Mouse (Mus musculus): ENCODE results near the gene Kcnb1. TPM values are rescaled to one million over a fixed set of nuclear protein-coding genes. Genes with fewer than 3 reads are reported as not detected.

Kcnb1 gene
- polyA plus RNA-seq, 1 experiment = not detected

DNA sequence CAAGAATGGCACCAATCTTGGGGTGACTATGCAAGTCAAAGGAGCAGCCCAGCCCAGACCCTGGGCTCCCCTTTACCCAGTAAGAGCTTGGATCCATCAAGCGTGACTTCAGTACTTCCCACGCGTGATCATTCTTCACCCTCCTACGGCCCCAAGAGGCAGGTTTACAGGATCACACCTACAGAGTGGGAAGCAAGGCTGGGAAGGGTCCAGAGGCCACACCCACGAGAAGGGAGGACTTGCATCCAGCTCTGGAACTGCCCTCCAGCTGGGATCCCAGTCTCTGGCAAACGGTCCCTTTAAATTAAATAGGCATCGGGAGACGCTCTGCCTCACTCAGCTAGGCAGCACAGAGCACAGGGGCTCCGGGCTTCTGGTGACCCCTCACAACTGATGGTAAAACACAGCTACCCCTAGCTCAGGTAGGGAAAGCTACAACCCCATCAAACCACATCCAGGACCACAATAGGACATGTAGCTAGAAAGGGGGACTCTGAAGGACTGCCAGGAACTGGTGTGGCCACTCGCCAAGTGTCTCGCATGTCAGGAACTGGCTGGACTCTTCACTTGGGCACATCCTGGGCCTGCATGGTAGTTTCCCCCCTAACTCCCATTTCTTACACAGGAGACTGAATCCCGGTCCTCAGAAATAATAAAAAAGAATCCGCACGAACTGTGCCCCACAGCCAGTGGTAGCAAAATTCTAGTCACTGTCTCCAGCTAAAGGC, 8.1 kb downstream of the Kcnb1 start:
- no peaks in the 10 kb centered on the region for H3K79me2 ChIP-seq (ENCODE audit: control insufficient read depth, insufficient read depth)
- H3K79me3 ChIP-seq (ENCODE audit: low read depth) = no peaks in the 10 kb centered on the region
- H3K27me3 ChIP-seq (ENCODE audit: control insufficient read depth, insufficient read depth, insufficient read length) = peaks cover 37% of the 10 kb centered on the region
- no peak overlapping the region for H3K4me3 ChIP-seq (ENCODE audit: insufficient read depth, poor library complexity, severe bottlenecking)
- H3ac ChIP-seq (ENCODE audit: control insufficient read depth, insufficient read length, low read depth) = no peak overlapping the region
- TF ChIP-seq FOSL1 (IDR thresholded peaks at IDR 0.05; ENCODE audit: insufficient read depth, low read length, poor library complexity, severe bottlenecking) (no peak), MYOD1 (IDR thresholded peaks at IDR 0.05; ENCODE audit: control insufficient read depth, insufficient read length, low read depth) (no peak), CEBPB (IDR thresholded peaks at IDR 0.05; ENCODE audit: low read depth) (no peak), USF1 (IDR thresholded peaks at IDR 0.05; ENCODE audit: low read depth) (no peak), CTCF (IDR thresholded peaks at IDR 0.05; ENCODE audit: control insufficient read depth, insufficient read depth, insufficient read length) (no peak)
- H3K36me3 ChIP-seq (ENCODE audit: control insufficient read depth, insufficient read depth) = no peaks in the 10 kb centered on the region

DNA sequence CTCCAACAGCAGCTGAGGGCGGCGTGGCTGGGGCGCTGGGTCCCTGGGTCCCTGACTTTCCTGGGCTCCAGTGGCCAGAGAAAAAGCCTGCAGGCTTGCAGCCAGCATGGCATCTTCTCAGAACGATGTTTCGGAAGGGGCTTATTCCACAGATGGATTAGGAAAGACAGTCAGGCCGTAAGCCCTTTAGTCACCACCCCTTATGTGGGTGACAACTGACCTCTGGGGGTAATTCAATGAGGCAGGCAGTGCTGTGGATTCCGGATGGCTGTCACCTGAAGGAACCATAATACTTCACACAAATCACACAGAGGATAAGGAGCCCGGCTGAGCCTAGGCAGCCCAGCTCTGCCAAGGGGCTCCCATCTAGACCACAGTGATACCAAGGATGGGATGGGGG, 8.9 kb downstream of the Kcnb1 start:
- peaks cover 40% of the 10 kb centered on the region for H3K27me3 ChIP-seq (ENCODE audit: control insufficient read depth, insufficient read depth, insufficient read length)

DNA sequence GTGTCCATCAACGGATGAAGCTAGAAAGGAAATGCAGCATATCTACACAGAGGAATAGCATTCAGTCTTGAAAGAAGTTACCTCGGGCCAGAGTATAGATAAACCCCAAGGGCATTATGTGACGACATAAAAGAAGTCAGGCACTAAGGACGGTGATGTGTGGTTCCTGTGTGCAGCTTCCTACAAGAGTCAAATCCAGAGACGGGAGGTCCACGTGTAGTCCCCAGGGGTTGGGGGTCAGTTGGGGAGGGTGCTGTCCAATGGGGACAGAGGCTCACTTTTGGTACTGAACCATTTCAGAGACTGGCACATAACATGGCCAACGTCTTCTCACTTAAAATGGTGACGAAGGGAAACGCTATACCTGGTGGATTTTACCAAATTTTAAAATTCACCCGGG, 10.7 kb downstream of the Kcnb1 start:
- TF ChIP-seq CEBPB (IDR thresholded peaks at IDR 0.05; ENCODE audit: low read depth) = no peak
- TF ChIP-seq MYOG (IDR thresholded peaks at IDR 0.05; ENCODE audit: control insufficient read depth, extremely low read depth, insufficient read length) = no peak
- no peak for TF ChIP-seq MYOD1 (IDR thresholded peaks at IDR 0.05; ENCODE audit: control insufficient read depth, insufficient read length, low read depth)
- no peak for TF ChIP-seq USF1 (IDR thresholded peaks at IDR 0.05; ENCODE audit: low read depth)
- TF ChIP-seq CTCF (IDR thresholded peaks at IDR 0.05; ENCODE audit: control insufficient read depth, insufficient read depth, insufficient read length) = no peak
- TF ChIP-seq FOSL1 (IDR thresholded peaks at IDR 0.05; ENCODE audit: insufficient read depth, low read length, poor library complexity, severe bottlenecking) = no peak
- no peak for TF ChIP-seq MAX (IDR thresholded peaks at IDR 0.05)
- Histone ChIP-seq H3K36me3 (ENCODE audit: control insufficient read depth, insufficient read depth) (no peaks in the 10 kb centered on the region), H3K79me3 (ENCODE audit: low read depth) (no peaks in the 10 kb centered on the region), H3K4me3 (ENCODE audit: insufficient read depth, poor library complexity, severe bottlenecking) (no peak overlapping the region), H3K79me2 (ENCODE audit: control insufficient read depth, insufficient read depth) (no peaks in the 10 kb centered on the region), H3K27me3 (ENCODE audit: control insufficient read depth, insufficient read depth, insufficient read length) (peaks cover 39% of the 10 kb centered on the region), H3ac (ENCODE audit: control insufficient read depth, insufficient read length, low read depth) (no peak overlapping the region)

More for the DNA sequence above, 8.9 kb downstream of the Kcnb1 start:
- H3K79me3 ChIP-seq (ENCODE audit: low read depth) = no peaks in the 10 kb centered on the region
- H3K79me2 ChIP-seq (ENCODE audit: control insufficient read depth, insufficient read depth) = no peaks in the 10 kb centered on the region
- H3K4me3 ChIP-seq (ENCODE audit: insufficient read depth, poor library complexity, severe bottlenecking) = no peak overlapping the region
- TF ChIP-seq MAX (IDR thresholded peaks at IDR 0.05) = no peak
- TF ChIP-seq FOSL1 (IDR thresholded peaks at IDR 0.05; ENCODE audit: insufficient read depth, low read length, poor library complexity, severe bottlenecking) = no peak
- TF ChIP-seq CTCF (IDR thresholded peaks at IDR 0.05; ENCODE audit: control insufficient read depth, insufficient read depth, insufficient read length) = no peak
- TF ChIP-seq USF1 (IDR thresholded peaks at IDR 0.05; ENCODE audit: low read depth) = no peak
- TF ChIP-seq MYOD1 (IDR thresholded peaks at IDR 0.05; ENCODE audit: control insufficient read depth, insufficient read length, low read depth) = no peak
- TF ChIP-seq CEBPB (IDR thresholded peaks at IDR 0.05; ENCODE audit: low read depth) = no peak
- TF ChIP-seq MYOG (IDR thresholded peaks at IDR 0.05; ENCODE audit: control insufficient read depth, extremely low read depth, insufficient read length) = no peak
- no peaks in the 10 kb centered on the region for H3K36me3 ChIP-seq (ENCODE audit: control insufficient read depth, insufficient read depth)
- no peak overlapping the region for H3ac ChIP-seq (ENCODE audit: control insufficient read depth, insufficient read length, low read depth)

DNA sequence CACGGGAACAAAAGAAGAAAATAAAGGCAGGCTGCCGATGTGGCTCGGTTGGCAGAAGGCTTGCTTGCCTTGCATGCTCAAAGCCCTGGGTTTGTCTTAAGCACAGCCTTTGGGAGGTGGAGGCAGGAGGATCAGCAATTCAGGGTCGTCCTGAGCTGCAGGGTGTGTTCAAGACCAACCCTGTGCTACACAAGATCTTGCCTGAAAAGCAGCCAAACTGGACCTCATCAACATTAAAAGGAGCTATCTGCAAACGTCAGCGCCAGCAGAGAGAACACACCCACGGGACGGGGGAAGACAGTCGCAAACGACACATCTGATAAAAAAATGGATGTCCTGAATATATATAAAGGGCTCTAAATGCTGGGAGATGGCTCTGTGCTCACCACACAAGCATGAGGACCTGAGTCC, 12.7 kb downstream of the Kcnb1 start:
- H3K36me3 ChIP-seq (ENCODE audit: control insufficient read depth, insufficient read depth) = no peaks in the 10 kb centered on the region
- TF ChIP-seq MYOG (IDR thresholded peaks at IDR 0.05; ENCODE audit: control insufficient read depth, extremely low read depth, insufficient read length) (no peak), MAX (IDR thresholded peaks at IDR 0.05) (no peak), CTCF (IDR thresholded peaks at IDR 0.05; ENCODE audit: control insufficient read depth, insufficient read depth, insufficient read length) (no peak), FOSL1 (IDR thresholded peaks at IDR 0.05; ENCODE audit: insufficient read depth, low read length, poor library complexity, severe bottlenecking) (no peak), CEBPB (IDR thresholded peaks at IDR 0.05; ENCODE audit: low read depth) (no peak)
- H3K4me3 ChIP-seq (ENCODE audit: insufficient read depth, poor library complexity, severe bottlenecking) = no peak overlapping the region

DNA sequence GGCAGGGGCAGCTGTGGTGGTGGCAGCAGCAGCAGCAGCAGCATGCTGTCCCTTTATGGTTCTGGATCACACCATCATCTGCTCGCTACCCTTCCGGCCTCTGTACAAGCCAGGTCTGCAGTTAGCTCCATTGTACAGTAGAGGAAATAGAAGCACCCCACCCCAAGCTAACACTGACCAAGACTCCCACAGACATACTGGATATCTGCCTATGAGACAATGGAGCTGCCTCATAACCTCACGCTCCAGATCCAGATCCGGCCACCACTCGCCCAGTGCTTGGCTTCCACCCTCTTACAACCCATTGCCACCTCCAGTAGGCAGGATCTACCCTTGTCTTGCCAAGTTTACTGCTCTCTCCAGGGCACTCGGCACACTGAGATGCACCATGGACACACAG, 14.7 kb downstream of the Kcnb1 start:
- H3K36me3 ChIP-seq (ENCODE audit: control insufficient read depth, insufficient read depth) = no peaks in the 10 kb centered on the region
- H3K27me3 ChIP-seq (ENCODE audit: control insufficient read depth, insufficient read depth, insufficient read length) = peaks cover 31% of the 10 kb centered on the region
- H3K79me3 ChIP-seq (ENCODE audit: low read depth) = no peaks in the 10 kb centered on the region
- H3K4me3 ChIP-seq (ENCODE audit: insufficient read depth, poor library complexity, severe bottlenecking) = no peak overlapping the region
- TF ChIP-seq CTCF (IDR thresholded peaks at IDR 0.05; ENCODE audit: control insufficient read depth, insufficient read depth, insufficient read length) = no peak
- no peak overlapping the region for H3ac ChIP-seq (ENCODE audit: control insufficient read depth, insufficient read length, low read depth)
- H3K79me2 ChIP-seq (ENCODE audit: control insufficient read depth, insufficient read depth) = no peaks in the 10 kb centered on the region

More for the DNA sequence above, 12.7 kb downstream of the Kcnb1 start:
- no peaks in the 10 kb centered on the region for H3K79me3 ChIP-seq (ENCODE audit: low read depth)
- H3ac ChIP-seq (ENCODE audit: control insufficient read depth, insufficient read length, low read depth) = no peak overlapping the region
- H3K79me2 ChIP-seq (ENCODE audit: control insufficient read depth, insufficient read depth) = no peaks in the 10 kb centered on the region
- H3K27me3 ChIP-seq (ENCODE audit: control insufficient read depth, insufficient read depth, insufficient read length) = peaks cover 39% of the 10 kb centered on the region
